Mouse (Mus musculus) spleen, adult 2 months (tissue): Measurements from ENCODE around the gene Ptpn5. TPM values are rescaled to one million over a fixed set of nuclear protein-coding genes. Genes with fewer than 3 reads are reported as not detected.

Experiments
- DNase-seq, 2 experiments: peaks; one replicate each; pipeline versions ENCODE4 v3.0.0 to v3.0.0-alpha.2; 2012 to 2021; ENCODE audit warnings: low spot score in 2 of 2, low read depth in 1 of 2
- H3K27ac ChIP-seq: fragments of 200-500 bp; 2 replicates; pipeline ENCODE4 v1.5.1; 2012; ENCODE audit warnings: low read length, inconsistent platforms; ENCODE audit not compliant: insufficient read depth
- H3K27me3 ChIP-seq: fragments of 200-500 bp; 2 replicates; pipeline ENCODE4 v1.6.1; 2012; ENCODE audit warnings: mild to moderate bottlenecking, moderate library complexity, low read length, inconsistent platforms; ENCODE audit not compliant: control insufficient read depth, insufficient read depth
- H3K36me3 ChIP-seq: fragments of 200-500 bp; 2 replicates; pipeline ENCODE4 v1.6.1; 2012; ENCODE audit warnings: mild to moderate bottlenecking, low read length, inconsistent platforms; ENCODE audit not compliant: control insufficient read depth, insufficient read depth
- H3K4me1 ChIP-seq: fragments of 200-500 bp; 2 replicates; pipeline ENCODE4 v1.6.1; 2011; ENCODE audit warnings: inconsistent platforms; ENCODE audit not compliant: control insufficient read depth, insufficient read depth, insufficient read length
- H3K4me3 ChIP-seq: fragments of 200-500 bp; 2 replicates; pipeline ENCODE4 v1.5.1; 2011; ENCODE audit warnings: mild to moderate bottlenecking, inconsistent platforms; ENCODE audit not compliant: insufficient read depth, insufficient read length; ENCODE audit errors: extremely low read depth
- CTCF ChIP-seq: fragments of 200-500 bp; IDR thresholded peaks from 2 replicates; pipeline ENCODE4 v1.5.1; 2011; ENCODE audit warnings: mild to moderate bottlenecking, inconsistent platforms; ENCODE audit not compliant: insufficient read depth, insufficient read length, insufficient replicate concordance; ENCODE audit errors: extremely low read depth
- POLR2A ChIP-seq: fragments of 200-500 bp; IDR thresholded peaks from 2 replicates; pipeline ENCODE4 v1.6.1; 2011; ENCODE audit warnings: low read depth, low read length, inconsistent platforms
- WGBS: fragments of 180-500 bp; shearing (Covaris S2); methylation state at CpG from one replicate; pipeline ENCODE4 v1.1.7; 2018; 5-methylcytosine and 5-hydroxymethylcytosine counted together
- polyA plus RNA-seq: library from polyadenylated mRNA; depleted of rRNA; stranded (reverse); fragments of >200 nt; gene quantifications from 2 replicates; pipeline ENCODE4 v1.2.3, GENCODE M21; 2012; rRNA removed

The Ptpn5 gene
- polyA plus RNA-seq, 1 experiment, result 0.60 TPM

GRCm38 (mm10) chr7:47041706-47042105 is 91.8 kb downstream of the Ptpn5 start:
- H3K27me3 ChIP-seq, result no peaks in the 10 kb centered on the region
- H3K4me1 ChIP-seq, result no peaks in the 10 kb centered on the region
- TF ChIP-seq CTCF (no peak), POLR2A (no peak)
- H3K36me3 ChIP-seq, result no peaks in the 10 kb centered on the region
- DNase-seq, result no peak
- WGBS, result 92% methylated on average over 3 of the region's 3 CpGs
- no peak overlapping the region for H3K27ac ChIP-seq
- H3K4me3 ChIP-seq, result no peak overlapping the region

- DNase-seq, result no peak
- H3K27ac ChIP-seq, result no peak overlapping the region
- H3K36me3 ChIP-seq, result no peaks in the 10 kb centered on the region
- H3K4me3 ChIP-seq, result no peak overlapping the region
- TF ChIP-seq POLR2A, result no peak
- no peak for TF ChIP-seq CTCF
- no peaks in the 10 kb centered on the region for H3K27me3 ChIP-seq
- 81% methylated on average over 8 of the region's 8 CpGs for WGBS
- H3K4me1 ChIP-seq, result no peaks in the 10 kb centered on the region
These were observed 98.1 kb downstream of the Ptpn5 start for GRCm38 (mm10) chr7:47035426-47035825.

- DNase-seq, result no peak
- 73% methylated on average over 4 of the region's 4 CpGs for WGBS
- Histone ChIP-seq H3K4me3 (no peak overlapping the region), H3K27me3 (no peaks in the 10 kb centered on the region), H3K36me3 (no peaks in the 10 kb centered on the region), H3K4me1 (no peaks in the 10 kb centered on the region), H3K27ac (no peak overlapping the region)
- no peak for TF ChIP-seq POLR2A
- TF ChIP-seq CTCF, result no peak
These were observed 98.6 kb downstream of the Ptpn5 start for GRCm38 (mm10) chr7:47034785-47035384.

DNA sequence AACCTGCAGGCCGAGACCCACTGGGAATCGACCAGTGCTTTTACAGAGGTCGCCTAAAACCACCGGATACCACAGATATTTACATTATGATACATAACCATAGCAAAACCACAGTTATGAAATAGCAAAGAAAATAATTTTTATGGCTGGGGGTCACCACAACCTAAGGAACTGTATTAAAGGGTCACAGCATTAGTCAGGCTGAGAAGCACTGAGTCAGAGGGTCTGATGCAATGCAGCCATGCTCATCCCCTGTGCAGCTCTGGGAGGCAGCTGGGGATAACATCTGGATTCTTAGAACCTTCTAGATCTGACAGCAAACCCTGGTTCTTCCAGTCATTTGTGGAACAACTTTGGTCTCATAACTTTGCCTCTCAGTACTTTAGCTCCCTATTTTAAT is 102.1 kb downstream of the Ptpn5 start:
- no peak for TF ChIP-seq CTCF
- no peak for TF ChIP-seq POLR2A
- Histone ChIP-seq H3K36me3 (no peaks in the 10 kb centered on the region), H3K27ac (no peak overlapping the region), H3K4me1 (no peaks in the 10 kb centered on the region), H3K27me3 (no peaks in the 10 kb centered on the region), H3K4me3 (no peak overlapping the region)
- no peak for DNase-seq
- 47% methylated on average over 4 of the region's 4 CpGs for WGBS

- H3K27ac ChIP-seq, result no peak overlapping the region
- no peaks in the 10 kb centered on the region for H3K4me1 ChIP-seq
These were observed 102.8 kb downstream of the Ptpn5 start for GRCm38 (mm10) chr7:47030517-47031193.

More at GRCm38 (mm10) chr7:47030517-47031193, 102.8 kb downstream of the Ptpn5 start:
- TF ChIP-seq POLR2A (no peak), CTCF (no peak)
- WGBS, result 66% methylated on average over 9 of the region's 9 CpGs
- H3K4me3 ChIP-seq, result no peak overlapping the region
- H3K27me3 ChIP-seq, result no peaks in the 10 kb centered on the region
- H3K36me3 ChIP-seq, result no peaks in the 10 kb centered on the region
- no peak for DNase-seq

Other genes starting within 250 kb of the Ptpn5 start
- 33.3 and 39.3 TPM in 2 replicates for gene Tsg101, start 213.7 kb downstream of the Ptpn5 start, polyA plus RNA-seq
- gene Uevld, start 175.2 kb downstream of the Ptpn5 start, polyA plus RNA-seq, result 1.00 and 1.3 TPM in 2 replicates
- gene Gm9999, start 150.1 kb downstream of the Ptpn5 start, polyA plus RNA-seq, result not detected in 2 replicates
- 3.8 and 4.9 TPM in 2 replicates for gene Spty2d1, start 125.3 kb downstream of the Ptpn5 start, polyA plus RNA-seq
- gene Tmem86a, start 83.1 kb downstream of the Ptpn5 start, polyA plus RNA-seq, result 57.1 and 60.7 TPM in 2 replicates
- 0.08 TPM in 1 of 2 replicates, not detected in the other for gene Mrgpra6, start 71.2 kb upstream of the Ptpn5 start, polyA plus RNA-seq
- not detected in 2 replicates for gene Mrgpra9, start 119.2 kb upstream of the Ptpn5 start, polyA plus RNA-seq
- gene Mrgpra1, start 220.6 kb upstream of the Ptpn5 start, polyA plus RNA-seq, result not detected in 2 replicates